Mouse (Mus musculus) megakaryocyte-erythroid progenitor cell, adult 5-6 weeks (primary cell): ENCODE measurements at regions not wholly inside any gene's neighbourhood (a gene's known extent, or its start where the extent isn't known, plus 50 kb on each side); places are given as distances from the start of the nearest gene placed in this dataset.

ENCODE experiments used
- ATAC-seq: replicated peaks from 2 replicates; pipeline ENCODE4 v1.8.0; 2016; ENCODE audit warnings: mild to moderate bottlenecking, inconsistent platforms; ENCODE audit not compliant: severe bottlenecking, poor library complexity, low FRiP score, low TSS enrichment

- ATAC-seq = no peak
Observed at GRCm38 (mm10) chr5:53379612-53380011, 86.3 kb upstream of the Rbpj start.

- no peak for ATAC-seq
Observed at GRCm38 (mm10) chr5:53380203-53380602, 85.7 kb upstream of the Rbpj start.

- no peak for ATAC-seq
Observed at GRCm38 (mm10) chr5:53381492-53382199, 84.3 kb upstream of the Rbpj start.

GRCm38 (mm10) chr5:53384026-53384425, 81.9 kb upstream of the Rbpj start:
- no peak for ATAC-seq

- no peak for ATAC-seq
Observed at GRCm38 (mm10) chr5:53385513-53386148, 80.3 kb upstream of the Rbpj start.

GRCm38 (mm10) chr5:53393571-53393970, 72.4 kb upstream of the Rbpj start:
- no peak for ATAC-seq

GRCm38 (mm10) chr5:53394560-53394959, 71.4 kb upstream of the Rbpj start:
- ATAC-seq = no peak

- no peak for ATAC-seq
Observed at GRCm38 (mm10) chr5:53398428-53399058, 67.4 kb upstream of the Rbpj start.

GRCm38 (mm10) chr5:53401093-53401492, 64.9 kb upstream of the Rbpj start:
- no peak for ATAC-seq

- ATAC-seq = no peak
Observed at GRCm38 (mm10) chr5:53402022-53402421, 63.9 kb upstream of the Rbpj start.

GRCm38 (mm10) chr5:53402619-53403151, 63.3 kb upstream of the Rbpj start:
- ATAC-seq = peak; percentile 34

GRCm38 (mm10) chr5:53405929-53406328, 60.0 kb upstream of the Rbpj start:
- no peak for ATAC-seq

- ATAC-seq = no peak
Observed at GRCm38 (mm10) chr5:53407646-53408045, 58.3 kb upstream of the Rbpj start.

- no peak for ATAC-seq
Observed at GRCm38 (mm10) chr5:53408235-53408634, 57.7 kb upstream of the Rbpj start.

- no peak for ATAC-seq
Observed at GRCm38 (mm10) chr5:53409740-53410139, 56.2 kb upstream of the Rbpj start.

- no peak for ATAC-seq
Observed at GRCm38 (mm10) chr5:53412391-53413075, 53.4 kb upstream of the Rbpj start.

- no peak for ATAC-seq
Observed at GRCm38 (mm10) chr5:53413677-53414076, 52.3 kb upstream of the Rbpj start.

GRCm38 (mm10) chr5:53415472-53415871, 50.5 kb upstream of the Rbpj start:
- ATAC-seq = no peak
